Mouse (Mus musculus) embryo, embryonic 11 days (tissue): ENCODE results near the gene Pttg1.

Experiments
- DNase-seq: peaks from one replicate; pipeline ENCODE4 v3.0.0-alpha.2; 2015

Gene Pttg1

DNA sequence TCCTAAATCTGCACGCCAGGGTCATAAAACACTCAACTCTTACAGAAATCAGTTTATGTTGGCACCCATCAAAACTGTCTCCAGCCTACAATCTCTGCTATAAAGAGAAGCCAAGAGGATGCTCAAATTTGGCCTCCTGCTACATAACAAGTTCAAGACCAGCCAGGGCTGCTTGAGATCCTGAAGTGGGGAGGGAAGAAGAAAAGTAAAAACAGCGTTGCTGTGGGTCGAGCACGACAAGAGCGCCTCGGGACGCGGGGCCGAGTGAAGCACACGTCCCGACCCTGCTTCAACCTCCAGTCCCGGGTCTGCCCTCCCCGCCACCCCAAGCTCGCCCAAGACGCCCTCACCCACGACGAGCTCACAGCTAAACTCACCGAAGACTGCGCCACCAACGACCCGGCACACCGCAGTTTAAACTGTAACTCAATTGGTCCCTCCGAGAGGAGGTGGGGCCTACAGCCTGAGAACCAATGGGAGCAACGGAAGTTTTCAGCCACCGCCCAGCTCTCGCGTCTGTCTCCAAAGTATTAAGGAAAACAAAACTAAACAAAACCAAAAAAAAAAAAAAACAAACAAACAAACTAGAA lies at the start of gene Pttg1:
Pttg1 (minus strand) TSS at position 428 of the 590 bp plus-strand sequence.
- DNase-seq = peak; percentile 91

DNA sequence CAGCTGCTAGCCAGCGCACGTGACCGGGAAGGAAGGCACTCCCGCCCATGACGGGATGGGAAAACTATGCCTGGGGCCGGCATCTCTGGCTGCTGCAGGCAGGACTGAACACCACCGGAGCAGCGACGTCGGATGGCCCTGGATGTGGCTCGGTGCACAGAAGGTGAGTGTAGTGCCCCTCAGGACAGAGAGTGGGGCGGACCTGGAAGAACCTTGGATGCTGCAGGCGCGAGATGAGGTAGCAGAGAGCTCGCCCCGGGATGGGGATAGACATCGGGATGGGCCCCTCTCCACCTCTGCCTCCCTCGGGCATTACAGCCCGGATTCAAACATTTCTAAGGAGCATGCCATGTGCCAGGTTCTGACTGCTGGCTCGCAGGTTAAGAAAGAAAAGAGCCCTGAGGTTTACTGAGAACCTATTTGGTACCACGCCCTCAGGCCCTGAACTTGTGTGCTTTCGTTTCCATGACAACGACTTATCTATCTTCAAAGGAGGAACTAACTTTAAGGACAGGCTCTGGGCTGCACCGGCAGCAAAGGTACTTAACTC lies 48.2 kb upstream of the Pttg1 start, which contains the start of gene C1qtnf2:
C1qtnf2 (plus strand) TSS at position 52 of the 550 bp plus-strand sequence.
- peak; percentile 67 for DNase-seq

DNA sequence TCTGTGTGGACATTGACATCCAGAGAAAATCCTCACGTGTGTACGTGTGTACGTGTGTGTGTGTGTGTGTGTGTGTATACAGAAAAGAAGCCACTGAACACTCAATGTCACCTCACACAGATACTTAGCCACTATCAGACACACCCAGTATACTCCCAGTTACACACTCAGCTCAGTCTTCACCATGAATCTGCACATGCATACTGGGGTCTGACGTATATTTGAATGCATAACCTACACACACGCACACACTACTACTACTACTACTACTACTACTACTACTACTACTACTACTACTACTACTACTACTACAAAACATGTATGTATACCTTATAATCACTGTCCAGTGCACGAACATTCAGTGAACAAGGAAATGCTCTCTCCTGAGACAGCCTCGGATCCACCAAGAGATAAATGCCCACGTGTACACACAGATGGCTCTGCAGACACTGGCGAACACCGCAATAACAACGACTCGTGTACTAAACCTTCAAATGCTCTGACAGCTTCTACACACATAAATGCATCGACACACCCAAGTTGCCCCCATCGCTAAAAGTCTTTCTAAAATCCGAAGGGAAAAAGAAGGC lies 47.7 kb upstream of the Pttg1 start:
- DNase-seq = no peak

DNA sequence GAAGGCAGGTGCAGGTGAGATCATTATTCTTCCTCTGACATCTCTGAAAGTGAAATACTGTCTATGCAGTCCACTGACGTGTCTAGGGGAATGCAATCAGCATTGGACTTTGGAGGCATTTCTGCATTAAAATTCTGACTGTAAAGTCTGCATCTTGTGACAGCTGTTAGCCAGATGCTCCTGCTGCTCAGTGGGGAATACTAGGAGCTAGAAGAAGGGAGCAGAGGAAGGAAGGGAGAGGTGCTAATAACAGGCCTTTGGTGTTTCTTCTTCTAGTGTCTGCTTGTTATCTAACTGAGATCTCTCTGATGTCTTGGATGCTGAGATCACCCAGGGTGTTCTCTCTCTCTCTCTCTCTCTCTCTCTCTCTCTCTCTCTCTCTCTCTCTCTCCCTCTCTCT lies 47.1 kb upstream of the Pttg1 start:
- no peak for DNase-seq

DNA sequence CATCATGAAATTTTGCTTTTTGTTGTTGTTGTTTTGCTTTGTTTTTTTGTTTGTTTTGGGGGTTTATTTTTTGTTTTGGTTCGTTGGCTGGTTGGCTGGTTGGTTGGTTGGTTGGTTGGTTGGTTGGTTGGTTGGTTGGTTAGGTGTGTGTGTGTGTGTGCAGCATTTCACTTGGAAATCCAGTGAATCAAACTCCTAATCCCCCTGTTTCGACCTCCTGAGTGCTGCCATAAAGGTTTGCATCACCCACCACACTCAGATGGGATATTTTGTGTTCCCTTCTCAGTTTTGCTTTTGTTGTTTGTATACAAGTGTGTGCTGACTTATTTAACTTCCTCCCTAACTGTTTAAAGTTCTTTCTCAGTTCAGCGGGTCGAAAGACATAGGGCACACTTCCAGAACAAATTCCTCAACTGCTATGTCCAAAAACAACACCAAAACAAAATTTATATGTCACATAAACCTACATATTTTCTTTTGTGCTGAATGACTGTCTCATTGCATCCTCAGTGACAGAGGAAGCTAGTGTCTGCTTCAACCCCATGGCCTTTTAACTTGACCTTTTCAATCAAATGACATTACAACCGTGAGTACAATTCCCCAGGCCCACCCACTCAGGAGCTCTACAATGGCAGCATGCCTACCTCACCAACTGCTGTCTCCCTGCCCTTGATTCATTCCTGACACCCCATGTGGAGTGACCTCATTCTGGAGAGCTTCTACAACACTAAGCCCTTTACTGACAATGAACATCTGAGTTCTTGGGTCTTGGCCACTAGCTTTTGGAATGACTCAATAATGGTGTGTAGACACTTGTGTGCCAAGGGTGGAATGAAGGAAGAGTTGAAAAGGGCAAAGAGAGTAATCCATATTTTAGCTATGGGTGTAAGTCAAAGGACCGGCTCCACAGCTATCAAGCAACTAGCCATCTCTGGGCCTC lies 45.1 kb upstream of the Pttg1 start:
- DNase-seq = no peak

DNA sequence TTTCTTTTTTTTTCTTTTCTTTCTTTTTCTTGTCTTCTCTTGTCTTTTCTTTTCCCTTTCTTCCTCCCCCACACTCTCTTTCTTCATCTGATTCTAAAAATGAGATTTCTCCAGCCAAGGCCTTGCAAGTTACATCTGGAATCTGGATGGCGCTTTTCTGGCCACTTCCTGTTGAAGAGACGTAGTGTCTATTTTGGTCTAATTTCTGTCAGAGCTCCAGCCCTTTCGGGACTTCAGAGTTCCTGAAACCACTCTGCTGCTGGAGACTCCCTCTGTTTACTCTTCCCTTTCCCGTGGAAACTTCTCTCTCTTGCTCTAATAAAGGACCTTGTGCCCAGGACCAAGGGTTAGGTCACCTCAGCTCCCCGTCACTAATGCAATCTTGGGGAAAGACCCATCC lies 44.1 kb upstream of the Pttg1 start:
- no peak for DNase-seq

DNA sequence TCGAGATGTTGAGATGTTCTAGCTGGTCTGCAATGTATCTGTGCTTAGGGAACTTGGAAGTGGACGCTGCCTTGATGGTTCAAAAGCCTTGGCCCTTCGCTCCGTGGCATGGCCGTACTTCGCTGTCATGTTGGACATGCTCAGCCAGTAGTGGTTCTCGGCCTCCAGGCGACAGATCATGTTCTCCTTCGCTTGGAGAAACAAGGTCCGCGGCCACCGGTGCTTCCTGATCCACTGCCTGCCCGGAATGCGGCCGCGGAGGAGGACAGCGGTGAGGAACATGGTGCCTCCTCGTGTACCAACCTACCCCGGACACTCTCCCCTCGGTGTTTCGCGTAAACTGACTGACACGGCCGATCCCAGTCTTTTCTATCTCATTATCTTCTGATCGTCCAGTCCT lies 37.2 kb upstream of the Pttg1 start:
- no peak for DNase-seq

DNA sequence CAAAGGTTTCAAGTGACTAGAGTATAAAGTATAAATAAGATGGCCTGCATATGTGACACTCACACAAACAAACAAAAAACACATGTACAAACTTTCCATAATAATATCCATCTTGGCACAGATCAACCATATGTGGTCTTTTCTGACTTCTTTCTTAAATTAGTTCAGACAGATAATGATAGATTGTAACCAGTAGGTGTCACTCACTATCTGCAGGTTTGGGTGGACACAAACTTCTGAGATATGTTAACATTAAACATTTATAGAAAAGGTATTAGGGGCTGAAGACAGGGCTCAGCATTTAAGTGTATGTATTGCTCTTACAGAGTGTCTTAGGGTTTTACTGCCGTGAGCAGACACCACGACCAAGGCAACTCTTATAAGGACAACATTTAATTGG lies 26.2 kb upstream of the Pttg1 start:
- DNase-seq = peak; percentile 10

DNA sequence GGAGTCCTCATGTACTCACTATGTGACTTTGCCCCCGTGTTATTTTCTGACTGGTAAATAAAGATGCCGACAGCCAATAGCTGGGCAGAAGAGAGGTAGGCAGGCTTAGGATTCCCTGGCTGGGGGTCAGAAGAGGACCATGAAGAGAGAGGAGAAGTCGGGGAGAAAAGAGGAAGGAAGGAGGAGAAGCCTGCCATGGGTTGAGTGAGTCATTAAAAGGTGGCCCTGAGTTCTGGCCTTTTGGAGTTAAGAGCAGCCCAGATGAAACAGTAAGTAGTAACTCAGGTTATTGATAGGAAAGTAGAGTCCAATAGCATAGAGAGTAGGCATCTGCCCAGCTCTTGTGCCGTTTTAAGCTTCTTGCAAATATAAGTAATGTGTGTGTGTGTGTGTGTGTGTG lies 25.3 kb upstream of the Pttg1 start:
- DNase-seq = no peak

DNA sequence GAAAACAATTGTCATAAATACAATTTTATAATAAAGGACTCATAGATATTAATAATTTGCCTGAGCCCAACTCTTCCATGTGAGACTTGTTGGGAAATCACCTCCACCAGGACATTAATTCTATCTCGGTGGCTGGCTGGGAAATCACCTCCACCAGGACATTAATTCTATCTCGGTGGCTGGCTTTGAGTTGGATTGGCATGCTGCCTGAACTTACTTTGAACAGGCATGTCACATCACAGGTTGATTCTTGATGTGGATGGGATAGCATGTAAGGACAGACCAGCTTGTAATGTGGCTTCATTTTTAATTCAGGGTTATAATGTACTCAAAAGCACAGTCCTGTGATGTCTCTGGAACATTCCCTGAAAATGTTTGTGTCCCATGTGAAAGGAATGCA lies 23.9 kb upstream of the Pttg1 start:
- DNase-seq = no peak

DNA sequence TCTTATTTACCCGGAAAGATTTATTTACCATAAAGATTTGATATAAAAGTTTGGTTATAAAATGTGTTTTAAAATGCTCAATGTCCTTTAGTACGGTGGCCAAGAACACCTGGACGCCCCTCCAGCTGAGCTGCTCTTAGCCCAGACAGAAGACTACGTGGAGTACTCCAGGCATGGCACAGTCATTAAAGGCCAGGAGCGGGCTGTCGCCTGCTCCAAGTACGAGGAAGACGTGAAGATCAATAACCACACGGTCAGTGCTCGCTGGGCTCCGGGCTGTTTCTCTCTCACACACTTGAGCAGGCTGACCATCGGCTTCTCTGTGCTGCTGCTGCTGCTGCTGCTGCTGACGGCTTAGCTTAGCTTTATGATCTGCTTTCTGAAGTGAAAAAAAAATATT lies 17.1 kb upstream of the Pttg1 start:
- no peak for DNase-seq

DNA sequence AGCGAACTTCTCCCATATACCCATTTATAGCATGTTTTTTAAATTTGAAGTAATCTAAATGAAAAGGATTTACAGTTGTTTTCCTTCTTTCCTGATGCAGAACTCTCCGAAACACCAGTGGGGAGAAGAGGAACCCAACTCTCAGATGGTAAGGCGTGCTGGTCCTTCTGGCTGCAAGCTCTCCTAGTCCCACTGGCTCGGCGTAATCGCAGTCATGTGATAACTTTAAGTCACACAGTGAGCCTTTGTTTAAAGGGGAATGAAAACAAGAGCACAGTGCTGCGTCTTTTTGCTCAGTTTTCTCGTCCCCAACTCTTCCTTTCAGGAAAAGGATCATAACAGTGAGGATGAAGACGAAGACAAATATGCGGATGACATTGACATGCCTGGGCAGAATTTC lies 15.1 kb upstream of the Pttg1 start:
- DNase-seq = no peak

DNA sequence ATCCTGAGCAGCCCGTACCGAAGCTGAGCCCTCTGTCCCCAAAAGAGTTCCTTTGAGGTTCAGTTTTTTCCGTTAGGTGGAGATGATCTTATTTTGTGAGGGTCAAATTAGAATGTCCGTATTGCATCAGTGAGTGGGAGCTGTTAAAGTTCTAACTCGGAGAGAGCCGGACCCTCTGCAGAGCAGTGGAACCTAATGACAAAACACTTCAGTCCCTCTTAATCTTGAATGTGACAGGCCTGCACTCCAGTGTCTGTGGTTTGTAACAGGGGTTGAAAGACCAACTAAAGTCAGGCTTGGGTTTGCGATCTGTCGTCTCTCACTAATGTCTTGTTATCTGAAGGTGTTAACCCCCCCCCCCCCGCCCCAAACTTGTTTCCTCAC lies 8.0 kb upstream of the Pttg1 start:
- DNase-seq = no peak

DNA sequence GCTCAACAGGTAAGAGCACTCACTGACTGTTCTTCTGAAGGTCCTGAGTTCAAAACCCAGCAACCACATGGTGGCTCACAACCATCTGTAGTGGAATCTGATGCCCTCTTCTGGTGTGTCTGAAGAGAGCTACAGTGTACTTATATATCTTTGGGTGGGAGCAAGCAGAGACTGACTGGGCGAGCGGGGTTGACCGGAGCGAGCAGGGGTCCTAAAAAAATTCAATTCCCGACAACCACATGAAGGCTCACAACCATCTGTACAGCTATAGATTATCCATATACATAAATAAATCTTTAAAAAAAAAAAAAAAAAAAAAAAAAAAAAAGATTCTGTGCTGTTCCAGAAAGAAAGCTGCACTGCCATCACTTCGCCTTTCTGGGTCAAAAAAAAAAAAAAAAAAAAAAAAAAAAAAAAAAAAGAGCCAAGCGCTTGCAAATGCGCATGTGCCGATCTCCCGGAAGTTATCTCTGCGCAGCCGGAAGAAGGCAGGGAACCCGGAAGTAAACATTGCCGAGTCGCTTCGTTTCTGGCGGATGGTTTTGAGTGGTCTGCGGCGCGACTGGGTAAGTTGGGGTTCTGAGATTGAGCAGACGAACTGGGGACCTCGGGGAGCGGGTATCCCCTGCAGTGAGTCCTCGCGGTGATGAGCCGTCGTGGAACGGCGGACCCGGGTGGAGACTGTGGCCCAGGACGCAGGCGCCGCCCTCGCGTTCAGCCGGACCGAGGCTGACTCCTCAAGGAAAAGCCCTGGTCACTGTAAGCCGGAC lies 7.4 kb upstream of the Pttg1 start, which contains the start of gene Slu7:
Slu7 (plus strand) TSS at position 491 of the 770 bp plus-strand sequence.
- DNase-seq = peak; percentile 88

DNA sequence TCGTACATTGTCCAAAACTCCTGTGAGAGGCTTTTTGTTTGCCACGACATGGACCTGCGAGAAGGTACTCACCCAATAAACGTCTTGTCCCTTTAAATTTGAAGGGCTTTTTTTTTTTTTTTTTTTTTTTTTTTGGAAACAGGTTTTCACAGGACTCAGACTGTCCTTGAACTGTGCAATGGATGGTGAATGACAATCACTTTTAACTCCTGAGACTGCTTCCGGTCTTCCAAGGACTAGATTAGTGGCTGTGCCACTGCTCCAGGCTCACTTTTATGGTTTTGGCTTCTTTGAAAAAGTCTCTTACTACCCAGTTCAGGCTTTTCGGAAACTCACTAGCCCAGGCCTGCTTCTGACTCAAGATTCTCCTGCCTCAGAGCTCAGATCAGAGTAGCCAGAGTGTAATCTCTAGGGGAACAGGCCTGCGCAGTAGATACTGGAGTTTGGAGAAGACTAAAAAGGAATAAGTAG lies 398 bp upstream of the Pttg1 start:
- DNase-seq = no peak

DNA sequence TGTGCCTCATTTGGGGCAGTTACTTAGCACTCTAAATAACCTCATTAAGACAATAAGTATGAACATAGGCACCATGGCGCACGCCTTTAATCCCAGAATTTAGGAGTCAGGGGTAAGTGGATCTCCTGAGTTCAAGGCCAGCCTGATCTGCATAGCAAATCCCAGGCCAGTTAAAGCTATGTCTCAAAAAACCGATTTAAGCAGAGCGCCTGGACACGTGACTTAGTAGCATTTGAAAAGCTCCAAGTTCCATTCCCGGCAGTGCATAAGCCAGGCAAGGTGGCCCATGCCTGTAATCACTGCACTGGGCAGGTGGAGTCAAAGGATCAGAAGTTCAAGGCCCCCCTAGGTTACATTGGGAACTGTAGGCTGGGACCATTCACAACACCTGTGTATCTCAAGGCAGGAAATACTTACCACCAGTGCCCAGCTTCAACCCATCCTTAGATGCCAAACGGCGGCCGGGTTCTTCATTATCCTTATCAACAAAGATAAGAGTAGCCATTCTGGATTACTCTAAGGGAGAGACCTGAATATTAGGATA lies 813 bp downstream of the Pttg1 start:
- no peak for DNase-seq

DNA sequence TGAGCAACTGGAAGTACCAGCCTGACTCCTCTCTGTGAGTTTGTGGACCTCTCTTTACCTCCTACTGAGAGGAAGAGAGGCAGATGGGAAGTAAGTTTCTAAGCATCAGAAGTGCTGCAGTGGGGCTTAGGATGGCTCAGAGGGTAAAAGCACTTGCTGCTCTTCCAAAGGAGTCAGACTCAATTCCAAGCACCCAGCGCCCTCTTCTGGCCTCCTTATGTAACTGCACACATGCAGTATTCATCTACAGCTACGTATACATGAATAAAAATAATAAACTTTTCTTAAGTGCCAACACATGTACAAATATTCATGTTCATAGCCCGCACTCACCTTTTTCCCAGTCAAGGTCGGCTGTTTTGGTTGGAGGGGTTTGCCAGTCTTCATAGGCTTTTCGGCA lies 1.7 kb downstream of the Pttg1 start:
- no peak for DNase-seq

DNA sequence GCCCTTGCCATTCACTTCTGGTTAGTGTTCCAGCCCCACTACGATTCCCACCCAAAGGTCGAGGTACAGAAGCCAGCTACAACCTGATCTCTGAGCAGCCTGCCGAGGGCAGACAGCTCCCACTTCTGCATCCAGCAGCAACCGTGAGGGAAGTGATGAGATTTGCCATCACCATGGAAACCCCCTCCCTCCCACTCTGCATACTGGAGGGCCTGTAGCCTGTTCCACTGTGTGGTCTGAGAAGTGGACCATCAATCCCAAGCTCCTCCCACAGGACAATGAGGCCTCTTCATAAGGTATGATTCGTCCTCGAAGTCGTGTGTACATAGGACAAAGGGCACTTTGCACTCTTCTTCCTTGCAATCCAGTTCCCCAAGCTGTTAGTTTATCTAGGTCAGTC lies 8.8 kb downstream of the Pttg1 start:
- peak; percentile 19 for DNase-seq

DNA sequence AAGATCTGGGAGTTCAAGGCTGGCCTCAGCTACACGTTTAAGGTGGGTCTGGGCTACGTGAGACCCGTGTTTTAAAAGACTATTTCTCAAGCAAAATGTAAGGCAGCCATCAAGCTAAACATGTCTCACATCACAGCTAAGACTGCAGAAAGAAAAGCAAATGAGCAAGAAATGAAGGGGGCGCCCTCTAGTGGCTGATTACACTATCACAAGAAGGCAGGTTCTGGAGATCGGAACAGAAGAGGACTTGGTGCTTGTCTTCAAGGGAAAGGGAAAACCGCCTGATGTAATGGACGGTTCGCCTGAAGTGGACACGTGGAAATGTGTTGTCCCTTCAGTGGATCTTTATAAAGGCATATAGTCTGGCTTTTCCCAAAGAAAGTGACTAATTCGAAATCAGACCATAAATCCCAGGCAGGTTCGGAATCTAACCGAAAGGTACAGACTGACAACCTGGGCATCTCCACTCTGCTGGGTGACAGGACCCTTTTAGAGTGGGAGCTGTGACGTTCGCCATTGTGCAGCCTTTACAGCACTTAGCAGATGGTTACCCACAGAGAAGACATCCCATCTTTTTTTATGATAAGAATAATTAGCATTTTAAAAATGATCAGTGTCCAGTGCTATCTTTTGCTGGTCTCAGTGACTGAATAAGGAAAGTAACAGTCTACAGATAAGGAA lies 13.1 kb downstream of the Pttg1 start:
- peak; percentile 78 for DNase-seq

DNA sequence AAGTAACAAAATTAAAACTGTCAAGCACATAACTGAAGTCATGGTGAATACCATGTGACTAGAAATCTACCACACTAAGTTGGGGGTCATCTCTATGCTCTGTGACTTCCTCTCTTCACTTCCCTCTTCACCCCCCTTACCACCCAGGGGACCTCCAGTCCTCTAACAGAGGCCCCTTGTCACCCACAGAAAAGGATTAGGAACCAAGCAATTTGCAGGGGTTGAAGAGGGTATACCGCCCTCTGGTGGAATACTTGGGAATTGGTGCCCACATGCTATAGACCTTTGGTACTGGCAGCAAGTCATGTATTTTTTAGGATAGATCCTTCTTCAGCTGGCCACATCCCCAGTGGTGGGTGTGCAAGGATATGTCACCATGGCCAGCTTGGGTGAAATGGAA lies 14.6 kb downstream of the Pttg1 start:
- DNase-seq = peak; percentile 70

DNA sequence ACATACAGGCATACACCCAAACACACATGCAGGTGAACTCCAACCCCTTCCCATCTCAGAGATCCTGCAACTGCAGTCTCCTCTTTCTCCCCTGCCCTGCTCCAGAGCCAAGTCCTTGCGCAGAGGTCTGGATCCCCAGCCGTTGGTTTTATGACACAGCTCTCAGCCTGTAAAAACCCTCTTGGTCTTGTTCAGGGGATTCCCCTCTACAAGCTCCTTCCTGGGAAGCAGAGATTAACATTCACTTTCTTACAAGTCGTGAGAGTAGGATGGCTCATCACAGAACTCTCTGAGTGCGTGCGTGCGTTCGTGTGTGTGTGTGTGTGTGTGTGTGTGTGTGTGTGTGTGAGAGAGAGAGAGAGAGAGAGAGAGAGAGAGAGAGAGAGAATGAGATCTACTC lies 15.8 kb downstream of the Pttg1 start:
- no peak for DNase-seq

DNA sequence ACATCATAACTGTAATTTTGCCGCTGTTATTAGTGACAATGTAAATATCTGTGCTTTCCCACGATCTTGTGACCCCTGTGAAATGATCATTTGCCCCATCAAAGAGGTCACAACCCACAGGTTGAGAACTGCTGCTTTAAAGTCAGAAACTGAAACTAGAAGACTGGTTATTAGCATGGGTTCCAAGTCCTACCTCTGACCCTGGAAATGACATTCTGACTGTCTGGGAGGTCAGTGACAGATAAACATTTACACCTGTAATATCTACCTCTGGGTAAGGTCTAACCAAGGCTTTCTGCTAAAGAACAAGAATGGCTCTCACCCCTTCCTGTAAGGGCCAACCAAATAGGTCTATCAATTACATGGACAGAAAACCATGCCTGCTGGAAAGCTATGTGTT lies 17.2 kb downstream of the Pttg1 start:
- no peak for DNase-seq
